Mouse (Mus musculus) midbrain, postnatal 0 days (tissue): ENCODE measurements around the gene Tob2. TPM values are rescaled to one million over a fixed set of nuclear protein-coding genes. Genes with fewer than 3 reads are reported as not detected.

ENCODE experiments used
- ATAC-seq: fragments of 200-750 bp; cut with Nextera tagmentation; 2 replicates; pipeline ENCODE4 v1.8.0; 2017; ENCODE audit warnings: moderate number of reproducible peaks, mild to moderate bottlenecking, moderate TSS enrichment, moderate library complexity; ENCODE audit not compliant: low FRiP score
- DNase-seq: peaks from one replicate; pipeline ENCODE4 v3.0.0-alpha.2; 2015; ENCODE audit warnings: low spot score
- H3K27ac ChIP-seq: fragments of 300-500 bp; sonication (generic); 2 replicates; pipeline ENCODE4 v1.5.1; 2014; ENCODE audit warnings: low read depth, mild to moderate bottlenecking, low read length, mixed read lengths
- H3K27me3 ChIP-seq: fragments of 300-500 bp; sonication (generic); 2 replicates; pipeline ENCODE4 v1.6.1; 2014; ENCODE audit warnings: low read length, control low read depth, mixed read lengths; ENCODE audit not compliant: insufficient read depth
- H3K36me3 ChIP-seq: fragments of 300-500 bp; sonication (generic); 2 replicates; pipeline ENCODE4 v1.6.1; 2014; ENCODE audit warnings: low read length, control low read depth, mixed read lengths; ENCODE audit not compliant: insufficient read depth
- H3K4me1 ChIP-seq: fragments of 300-500 bp; sonication (generic); 2 replicates; pipeline ENCODE4 v1.6.1; 2014; ENCODE audit warnings: mild to moderate bottlenecking, control low read depth, antibody characterized with exemption, low read length, mixed read lengths; ENCODE audit not compliant: insufficient read depth
- H3K4me2 ChIP-seq: fragments of 300-500 bp; sonication (generic); 2 replicates; pipeline ENCODE4 v1.6.1; 2014; ENCODE audit warnings: low read depth, mild to moderate bottlenecking, low read length, mixed read lengths; ENCODE audit not compliant: poor library complexity, severe bottlenecking
- H3K4me3 ChIP-seq: fragments of 300-500 bp; sonication (generic); 2 replicates; pipeline ENCODE4 v1.5.1; 2014; ENCODE audit warnings: low read depth, mild to moderate bottlenecking, low read length, moderate library complexity
- H3K9ac ChIP-seq: fragments of 300-500 bp; sonication (generic); replicated peaks from 2 replicates; pipeline ENCODE4 v1.6.1; 2014; ENCODE audit warnings: mild to moderate bottlenecking, low read length, moderate library complexity, mixed read lengths; ENCODE audit not compliant: poor library complexity, severe bottlenecking
- H3K9me3 ChIP-seq: fragments of 300-500 bp; sonication (generic); 2 replicates; pipeline ENCODE4 v1.6.1; 2016; ENCODE audit warnings: low read length, control low read depth
- CTCF ChIP-seq: IDR thresholded peaks from 2 replicates; pipeline ENCODE4 v1.5.1; 2016; ENCODE audit warnings: antibody characterized with exemption, mild to moderate bottlenecking
- WGBS: fragments of 180-500 bp; shearing (Covaris S2); extraction: QIAGEN DNeasy Blood & Tissue Kit; methylation state at CpG from one replicate; pipeline ENCODE4 v1.1.7; 2014; 5-methylcytosine and 5-hydroxymethylcytosine counted together
- polyA plus RNA-seq: library from polyadenylated mRNA; unstranded; fragments of >200 nt; fragmentation: Nextera tagmentation; extraction: Ambion mirVana; gene quantifications from 2 replicates; pipeline ENCODE4 v1.2.1, GENCODE M21; 2015
- total RNA-seq: library from RNA; depleted of rRNA; stranded (reverse); fragments of >200 nt; gene quantifications from 2 replicates; pipeline ENCODE4 v1.2.3, GENCODE M21; 2014

Gene Tob2
- total and polyA plus RNA-seq, 2 experiments from 2014 or later = 14.2 to 15.4 TPM

GRCm38 (mm10) chr15:81833481-81833880 lies 25.1 kb downstream of the Tob2 start:
- Histone ChIP-seq H3K4me2 (no peak overlapping the region), H3K9ac (no peak overlapping the region), H3K27ac (no peak overlapping the region), H3K4me1 (no peaks in the 10 kb centered on the region), H3K4me3 (no peak overlapping the region), H3K9me3 (no peaks in the 10 kb centered on the region), H3K27me3 (no peaks in the 10 kb centered on the region), H3K36me3 (peaks cover 7% of the 10 kb centered on the region; the same call in 1 of the 2 replicates)
- no peak for ATAC-seq
- 77% methylated on average over 4 of the region's 4 CpGs for WGBS
- DNase-seq = no peak
- no peak for TF ChIP-seq CTCF

GRCm38 (mm10) chr15:81832219-81832618 lies 26.4 kb downstream of the Tob2 start:
- Histone ChIP-seq H3K4me2 (no peak overlapping the region), H3K4me1 (no peaks in the 10 kb centered on the region), H3K9ac (no peak overlapping the region), H3K27ac (no peak overlapping the region), H3K27me3 (no peaks in the 10 kb centered on the region), H3K36me3 (peaks cover 14% of the 10 kb centered on the region), H3K9me3 (no peaks in the 10 kb centered on the region), H3K4me3 (no peak overlapping the region)
- DNase-seq = no peak
- 97% methylated on average over 3 of the region's 3 CpGs for WGBS
- ATAC-seq = no peak
- no peak for TF ChIP-seq CTCF

GRCm38 (mm10) chr15:81831136-81831825 lies 27.3 kb downstream of the Tob2 start:
- H3K4me3 ChIP-seq = no peak overlapping the region
- DNase-seq (peak; percentile 94), ATAC-seq (peak; percentile 60)
- no peaks in the 10 kb centered on the region for H3K9me3 ChIP-seq
- no peaks in the 10 kb centered on the region for H3K4me1 ChIP-seq
- H3K27ac ChIP-seq = no peak overlapping the region
- WGBS = 13% methylated on average over 24 of the region's 24 CpGs
- H3K27me3 ChIP-seq = no peaks in the 10 kb centered on the region
- TF ChIP-seq CTCF = peak; percentile 96
- H3K36me3 ChIP-seq = peaks cover 23% of the 10 kb centered on the region
- no peak overlapping the region for H3K9ac ChIP-seq
- no peak overlapping the region for H3K4me2 ChIP-seq

GRCm38 (mm10) chr15:81830530-81830929 lies 28.1 kb downstream of the Tob2 start:
- H3K27me3 ChIP-seq = no peaks in the 10 kb centered on the region
- no peaks in the 10 kb centered on the region for H3K4me1 ChIP-seq
- no peak for TF ChIP-seq CTCF
- 96% methylated on average over 4 of the region's 4 CpGs for WGBS
- ATAC-seq (no peak), DNase-seq (no peak)
- H3K36me3 ChIP-seq = peaks cover 31% of the 10 kb centered on the region
- H3K9me3 ChIP-seq = no peaks in the 10 kb centered on the region
- no peak overlapping the region for H3K4me3 ChIP-seq
- H3K9ac ChIP-seq = no peak overlapping the region
- H3K4me2 ChIP-seq = no peak overlapping the region
- no peak overlapping the region for H3K27ac ChIP-seq

GRCm38 (mm10) chr15:81829208-81829580 lies 29.4 kb downstream of the Tob2 start:
- TF ChIP-seq CTCF = no peak
- Histone ChIP-seq H3K9ac (no peak overlapping the region), H3K36me3 (peaks cover 42% of the 10 kb centered on the region), H3K27ac (no peak overlapping the region), H3K4me2 (no peak overlapping the region), H3K9me3 (no peaks in the 10 kb centered on the region), H3K4me1 (no peaks in the 10 kb centered on the region), H3K27me3 (no peaks in the 10 kb centered on the region), H3K4me3 (no peak overlapping the region)
- DNase-seq (no peak), ATAC-seq (no peak)
- WGBS = 79% methylated on average over 2 of the region's 2 CpGs

GRCm38 (mm10) chr15:81828426-81829207 lies 30.0 kb downstream of the Tob2 start:
- Histone ChIP-seq H3K4me1 (no peaks in the 10 kb centered on the region), H3K27ac (no peak overlapping the region), H3K9ac (no peak overlapping the region), H3K27me3 (no peaks in the 10 kb centered on the region), H3K9me3 (no peaks in the 10 kb centered on the region), H3K4me3 (no peak overlapping the region), H3K4me2 (no peak overlapping the region), H3K36me3 (peaks cover 48% of the 10 kb centered on the region)
- WGBS = 91% methylated on average over 7 of the region's 7 CpGs
- DNase-seq (no peak), ATAC-seq (no peak)
- no peak for TF ChIP-seq CTCF
